Mouse (Mus musculus): ENCODE data around the gene Cd44.
A peak's percentile ranks its signal among the peaks of the same experiment; 100 is the strongest.

Gene Cd44

GRCm38 (mm10) chr2:102820225-102820711, 81.2 kb downstream of the Cd44 start:
- peak; percentile 15 for DNase-seq (ENCODE audit: low spot score)

GRCm38 (mm10) chr2:102815289-102815809, 86.1 kb downstream of the Cd44 start:
- peak; percentile 11 for DNase-seq (ENCODE audit: low spot score)

GRCm38 (mm10) chr2:102812756-102813155, 88.7 kb downstream of the Cd44 start:
- no peak for DNase-seq (ENCODE audit: low spot score)

GRCm38 (mm10) chr2:102809436-102809835, 92.0 kb downstream of the Cd44 start:
- no peak for DNase-seq (ENCODE audit: low spot score)

- no peak for DNase-seq (ENCODE audit: low spot score)
Measured at GRCm38 (mm10) chr2:102807633-102808032, 93.8 kb downstream of the Cd44 start.

- DNase-seq (ENCODE audit: low spot score), result no peak
Measured at GRCm38 (mm10) chr2:102805761-102806496, 95.5 kb downstream of the Cd44 start.

GRCm38 (mm10) chr2:102805283-102805682, 96.2 kb downstream of the Cd44 start:
- DNase-seq (ENCODE audit: low spot score), result no peak

GRCm38 (mm10) chr2:102804109-102804508, 97.4 kb downstream of the Cd44 start:
- no peak for DNase-seq (ENCODE audit: low spot score)

- DNase-seq (ENCODE audit: low spot score), result no peak
Measured at GRCm38 (mm10) chr2:102801899-102802298, 99.6 kb downstream of the Cd44 start.

GRCm38 (mm10) chr2:102798149-102798548, 103.3 kb downstream of the Cd44 start:
- no peak for DNase-seq (ENCODE audit: low spot score)

- no peak for DNase-seq (ENCODE audit: low spot score)
Measured at GRCm38 (mm10) chr2:102795034-102795433, 106.4 kb downstream of the Cd44 start.

- no peak for DNase-seq (ENCODE audit: low spot score)
Measured at GRCm38 (mm10) chr2:102792804-102793203, 108.7 kb downstream of the Cd44 start.

GRCm38 (mm10) chr2:102791641-102792040, 109.8 kb downstream of the Cd44 start:
- no peak for DNase-seq (ENCODE audit: low spot score)

GRCm38 (mm10) chr2:102785696-102786095, 115.8 kb downstream of the Cd44 start:
- no peak for DNase-seq (ENCODE audit: low spot score)

GRCm38 (mm10) chr2:102782751-102783150, 118.7 kb downstream of the Cd44 start:
- no peak for DNase-seq (ENCODE audit: low spot score)

- no peak for DNase-seq (ENCODE audit: low spot score)
Measured at GRCm38 (mm10) chr2:102778208-102778607, 123.3 kb downstream of the Cd44 start.

- DNase-seq (ENCODE audit: low spot score), result no peak
Measured at GRCm38 (mm10) chr2:102775561-102775960, 125.9 kb downstream of the Cd44 start.

GRCm38 (mm10) chr2:102774700-102775099, 126.8 kb downstream of the Cd44 start:
- no peak for DNase-seq (ENCODE audit: low spot score)

- no peak for DNase-seq (ENCODE audit: low spot score)
Measured at GRCm38 (mm10) chr2:102772276-102772675, 129.2 kb downstream of the Cd44 start.

GRCm38 (mm10) chr2:102771304-102771703, 130.2 kb downstream of the Cd44 start:
- DNase-seq (ENCODE audit: low spot score), result no peak

GRCm38 (mm10) chr2:102768267-102768666, 133.2 kb downstream of the Cd44 start:
- DNase-seq (ENCODE audit: low spot score), result no peak

GRCm38 (mm10) chr2:102764602-102765374, 136.7 kb downstream of the Cd44 start:
- no peak for DNase-seq (ENCODE audit: low spot score)

- DNase-seq (ENCODE audit: low spot score), result no peak
Measured at GRCm38 (mm10) chr2:102763991-102764390, 137.5 kb downstream of the Cd44 start.

Measured in urinary bladder, postnatal 14 days (tissue).